Mouse (Mus musculus) megakaryocyte, embryonic 14.5 days (primary cell): ENCODE results near the gene Ptpn14. TPM values are rescaled to one million over a fixed set of nuclear protein-coding genes. Genes with fewer than 3 reads are reported as not detected.

Experiments used
- H3K27me3 ChIP-seq: replicated peaks from 2 replicates; pipeline ENCODE3; 2012; ENCODE audit warnings: inconsistent platforms
- H3K36me3 ChIP-seq: replicated peaks from 2 replicates; pipeline ENCODE3; 2012; ENCODE audit warnings: low read length, inconsistent platforms, mixed read lengths
- H3K4me1 ChIP-seq: 2 replicates; pipeline ENCODE4 v1.6.1; 2012; ENCODE audit warnings: inconsistent platforms
- H3K4me3 ChIP-seq: replicated peaks from 2 replicates; pipeline ENCODE3; 2012; ENCODE audit warnings: moderate library complexity, mild to moderate bottlenecking, inconsistent platforms
- H3K9me3 ChIP-seq: 2 replicates; pipeline ENCODE4 v1.6.1; 2012; ENCODE audit warnings: inconsistent platforms
- FLI1 ChIP-seq: IDR thresholded peaks from 2 replicates; pipeline ENCODE4 v1.6.1; 2012; ENCODE audit warnings: low read length, inconsistent platforms, mixed read lengths
- GATA1 ChIP-seq: IDR thresholded peaks from 3 replicates; pipeline ENCODE4 v1.6.1; 2012; ENCODE audit warnings: mixed read lengths, low read length, inconsistent platforms, borderline replicate concordance
- polyA plus RNA-seq: library from polyadenylated mRNA; stranded (reverse); fragments of >175 nt; gene quantifications from 2 replicates; pipeline ENCODE4 v1.2.3, GENCODE M21; 2012; ENCODE audit warnings: low replicate concordance; ENCODE audit not compliant: insufficient read depth

Gene Ptpn14
- polyA plus RNA-seq, 1 experiment, result 0.15 TPM

GRCm38 (mm10) chr1:189802575-189802974 is 74.5 kb downstream of the Ptpn14 start:
- H3K9me3 ChIP-seq, result peaks cover 3% of the 10 kb centered on the region
- H3K4me3 ChIP-seq, result no peak overlapping the region
- H3K36me3 ChIP-seq, result no peaks in the 10 kb centered on the region
- peaks cover 4% of the 10 kb centered on the region for H3K27me3 ChIP-seq
- no peaks in the 10 kb centered on the region for H3K4me1 ChIP-seq
- TF ChIP-seq GATA1, result no peak
- no peak for TF ChIP-seq FLI1

DNA sequence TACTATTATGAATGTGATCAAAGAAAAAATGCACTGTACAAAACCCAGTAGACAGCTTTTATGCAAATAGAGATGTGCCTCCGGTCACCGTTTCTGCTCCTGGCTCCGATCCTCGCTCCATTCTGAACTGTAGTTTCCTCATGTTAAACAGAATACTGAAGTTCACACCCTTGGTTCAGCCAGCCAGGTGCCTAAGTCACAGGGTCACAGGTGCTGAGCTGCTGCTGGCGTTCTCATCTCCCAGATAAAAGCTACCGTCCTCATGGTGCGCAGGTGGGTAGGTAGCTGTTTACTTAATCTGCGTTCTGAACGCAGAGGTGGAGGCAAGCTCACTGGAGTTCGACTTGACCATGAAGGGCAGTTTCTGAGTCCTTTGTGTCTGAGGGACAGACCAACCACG is 75.7 kb downstream of the Ptpn14 start:
- H3K36me3 ChIP-seq, result no peaks in the 10 kb centered on the region
- H3K9me3 ChIP-seq, result peaks cover 3% of the 10 kb centered on the region
- H3K27me3 ChIP-seq, result no peaks in the 10 kb centered on the region
- no peak for TF ChIP-seq FLI1
- no peak for TF ChIP-seq GATA1
- peaks cover 4% of the 10 kb centered on the region; the same call in 1 of the 2 replicates for H3K4me1 ChIP-seq
- H3K4me3 ChIP-seq, result no peak overlapping the region

DNA sequence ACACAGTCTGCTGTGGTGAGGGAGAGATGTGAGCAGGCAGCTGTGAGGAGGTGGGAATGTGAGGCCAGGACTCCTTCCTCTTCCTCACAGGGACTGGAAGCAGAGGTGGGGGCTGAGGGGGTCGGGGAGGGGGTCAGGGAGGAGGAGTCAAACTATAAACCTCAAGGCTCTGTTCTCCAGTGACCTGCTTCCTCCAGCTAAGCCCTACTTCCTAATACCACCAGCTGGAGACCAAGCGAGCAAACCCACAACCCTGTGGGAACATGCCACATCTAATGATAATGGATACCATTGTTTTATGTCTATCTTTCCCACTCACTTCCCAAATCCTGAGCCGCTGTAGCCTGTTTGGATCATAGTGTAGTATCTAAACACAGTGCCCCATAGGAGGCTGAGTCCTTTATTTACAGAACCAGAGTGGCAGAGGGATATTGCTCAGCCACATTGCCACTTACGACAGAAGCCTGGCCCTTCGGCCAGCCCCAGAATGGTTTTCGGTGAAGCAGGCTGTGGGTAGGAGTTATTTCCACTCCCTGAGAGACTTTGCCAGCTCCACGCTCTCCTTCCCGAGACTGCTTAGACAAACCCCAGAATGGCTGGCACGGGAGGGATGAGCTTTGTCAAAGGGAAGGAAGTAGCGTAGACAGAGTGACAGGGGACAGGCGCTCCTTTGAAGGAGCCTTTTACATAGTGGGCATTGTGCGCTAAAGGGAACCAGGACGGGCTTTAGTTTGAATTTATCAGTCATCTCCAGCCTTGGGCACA is 78.6 kb downstream of the Ptpn14 start:
- H3K36me3 ChIP-seq, result no peaks in the 10 kb centered on the region
- H3K27me3 ChIP-seq, result no peaks in the 10 kb centered on the region
- peaks cover 3% of the 10 kb centered on the region for H3K9me3 ChIP-seq
- TF ChIP-seq FLI1 (no peak), GATA1 (no peak)
- no peak overlapping the region for H3K4me3 ChIP-seq
- peaks cover 4% of the 10 kb centered on the region; the same call in 1 of the 2 replicates for H3K4me1 ChIP-seq

DNA sequence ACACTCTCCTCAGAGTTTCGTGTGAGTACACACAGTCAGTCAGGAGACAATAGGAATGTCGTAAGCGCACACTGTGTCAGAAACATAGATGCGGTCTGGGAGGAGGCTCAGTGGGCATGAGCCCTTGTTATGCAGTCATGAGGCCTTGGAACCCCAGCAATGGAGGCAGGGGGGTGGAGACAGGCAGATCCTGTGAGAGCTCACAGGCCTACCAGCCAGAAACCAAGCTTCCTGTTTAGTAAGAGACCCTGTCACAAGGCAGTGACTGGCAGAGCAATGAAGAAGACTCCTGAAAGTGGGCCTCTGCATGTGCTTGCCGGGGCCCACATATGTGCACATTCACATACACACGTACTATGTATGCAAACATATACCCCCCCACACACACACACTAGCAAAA is 79.9 kb downstream of the Ptpn14 start:
- Histone ChIP-seq H3K4me1 (peaks cover 4% of the 10 kb centered on the region; the same call in 1 of the 2 replicates), H3K4me3 (no peak overlapping the region), H3K9me3 (no peaks in the 10 kb centered on the region), H3K36me3 (no peaks in the 10 kb centered on the region), H3K27me3 (no peaks in the 10 kb centered on the region)
- TF ChIP-seq FLI1, result no peak
- TF ChIP-seq GATA1, result no peak

GRCm38 (mm10) chr1:189808453-189808852 is 80.4 kb downstream of the Ptpn14 start:
- Histone ChIP-seq H3K4me1 (peaks cover 4% of the 10 kb centered on the region; the same call in 1 of the 2 replicates), H3K36me3 (no peaks in the 10 kb centered on the region), H3K4me3 (no peak overlapping the region), H3K9me3 (no peaks in the 10 kb centered on the region), H3K27me3 (no peaks in the 10 kb centered on the region)
- no peak for TF ChIP-seq FLI1
- no peak for TF ChIP-seq GATA1

DNA sequence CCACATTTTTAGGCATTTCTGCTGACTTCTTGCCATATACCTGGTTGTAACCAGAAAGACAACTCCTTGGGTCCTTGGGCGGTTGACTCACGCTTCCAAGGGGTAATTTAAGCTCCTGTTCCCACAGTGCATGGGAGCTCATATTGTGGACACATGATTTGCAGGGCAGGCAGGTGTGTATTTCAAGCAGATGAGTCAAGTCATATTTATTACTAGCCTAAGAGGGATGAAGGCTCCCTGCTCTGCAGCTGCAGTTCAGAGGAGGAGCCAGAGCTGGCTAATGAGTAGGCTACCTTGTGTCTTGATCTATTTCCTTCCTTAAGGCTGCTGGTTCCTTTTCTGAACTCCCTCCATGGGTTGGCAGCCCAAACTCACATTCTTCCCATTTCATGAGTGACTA is 83.7 kb downstream of the Ptpn14 start:
- no peaks in the 10 kb centered on the region for H3K36me3 ChIP-seq

DNA sequence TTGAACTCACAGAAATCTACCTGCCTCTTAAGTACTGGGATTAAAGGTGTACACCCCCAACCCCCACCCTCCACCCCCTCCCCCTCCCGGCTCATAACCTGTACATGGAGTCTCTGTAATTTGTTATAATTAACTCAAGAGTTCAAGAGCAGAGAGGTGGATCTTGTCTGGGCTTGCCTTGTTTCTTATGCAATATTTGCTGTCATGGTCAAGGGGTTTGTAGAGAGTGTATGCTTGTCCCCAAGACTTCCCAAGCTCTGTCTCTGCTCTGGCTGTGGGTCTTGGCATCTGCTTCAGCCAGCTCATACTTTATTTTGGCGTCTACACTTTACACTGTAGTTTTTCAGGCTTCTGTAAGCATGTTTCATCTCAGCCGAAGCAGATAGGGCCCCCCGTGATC is 86.3 kb downstream of the Ptpn14 start:
- Histone ChIP-seq H3K9me3 (no peaks in the 10 kb centered on the region), H3K4me1 (no peaks in the 10 kb centered on the region), H3K36me3 (no peaks in the 10 kb centered on the region), H3K4me3 (no peak overlapping the region), H3K27me3 (no peaks in the 10 kb centered on the region)
- TF ChIP-seq GATA1 (no peak), FLI1 (no peak)

More for the DNA sequence above, 83.7 kb downstream of the Ptpn14 start:
- H3K4me3 ChIP-seq, result no peak overlapping the region
- H3K4me1 ChIP-seq, result peaks cover 4% of the 10 kb centered on the region; the same call in 1 of the 2 replicates
- no peaks in the 10 kb centered on the region for H3K27me3 ChIP-seq
- H3K9me3 ChIP-seq, result no peaks in the 10 kb centered on the region
- no peak for TF ChIP-seq GATA1
- no peak for TF ChIP-seq FLI1

DNA sequence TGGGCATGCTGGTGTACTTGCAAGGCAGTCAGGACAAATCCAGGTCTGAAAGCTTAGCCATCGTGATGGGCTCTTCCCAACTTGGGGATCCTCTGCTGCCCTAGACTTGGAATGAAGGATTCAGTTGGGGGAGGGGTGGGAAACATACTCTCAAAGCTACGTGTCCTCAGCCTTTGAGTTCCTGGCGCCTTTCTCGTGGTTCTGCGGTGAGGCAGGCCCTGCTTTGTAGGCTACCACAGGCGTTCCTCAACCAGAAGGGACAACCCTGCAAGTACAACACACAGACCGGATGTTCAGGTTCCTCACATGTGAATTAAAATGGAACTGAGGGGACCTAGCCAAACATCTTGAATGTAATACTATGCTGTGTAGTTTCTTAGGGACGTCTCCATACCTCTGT is 89.0 kb downstream of the Ptpn14 start:
- TF ChIP-seq FLI1 (no peak), GATA1 (no peak)
- H3K4me3 ChIP-seq, result no peak overlapping the region
- H3K4me1 ChIP-seq, result no peaks in the 10 kb centered on the region
- no peaks in the 10 kb centered on the region for H3K36me3 ChIP-seq
- H3K9me3 ChIP-seq, result peaks cover 4% of the 10 kb centered on the region
- peaks cover 2% of the 10 kb centered on the region for H3K27me3 ChIP-seq

- Histone ChIP-seq H3K27me3 (peaks cover 2% of the 10 kb centered on the region), H3K4me1 (no peaks in the 10 kb centered on the region), H3K4me3 (no peak overlapping the region), H3K9me3 (peaks cover 9% of the 10 kb centered on the region), H3K36me3 (no peaks in the 10 kb centered on the region)
- TF ChIP-seq FLI1, result no peak
- no peak for TF ChIP-seq GATA1
These were observed 89.7 kb downstream of the Ptpn14 start for GRCm38 (mm10) chr1:189817810-189818209.

DNA sequence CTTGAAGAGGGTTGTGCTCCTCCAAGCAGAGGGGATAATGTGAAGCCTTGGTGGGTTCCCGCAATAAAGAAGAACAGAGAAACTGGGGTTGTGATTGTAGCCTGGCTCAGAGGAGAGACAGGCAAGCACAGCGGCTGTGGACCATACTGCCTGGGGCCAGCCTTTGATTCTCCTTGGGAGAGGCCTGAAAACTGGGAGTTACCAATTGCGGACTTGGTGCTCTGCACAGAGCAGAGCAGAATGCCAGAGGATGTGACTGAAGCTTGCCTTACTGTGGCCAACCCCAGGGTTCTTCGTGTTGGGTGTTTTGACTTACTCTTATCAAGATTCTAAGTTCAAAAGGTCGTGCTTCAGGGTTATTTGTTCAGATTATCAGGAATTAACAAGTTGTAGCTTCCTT is 92.0 kb downstream of the Ptpn14 start:
- TF ChIP-seq FLI1 (no peak), GATA1 (no peak)
- Histone ChIP-seq H3K4me3 (no peak overlapping the region), H3K4me1 (no peaks in the 10 kb centered on the region), H3K9me3 (peaks cover 23% of the 10 kb centered on the region), H3K27me3 (peaks cover 2% of the 10 kb centered on the region), H3K36me3 (no peaks in the 10 kb centered on the region)
